Mouse (Mus musculus): ENCODE measurements around the gene Lrrc58.

Lrrc58 gene

DNA sequence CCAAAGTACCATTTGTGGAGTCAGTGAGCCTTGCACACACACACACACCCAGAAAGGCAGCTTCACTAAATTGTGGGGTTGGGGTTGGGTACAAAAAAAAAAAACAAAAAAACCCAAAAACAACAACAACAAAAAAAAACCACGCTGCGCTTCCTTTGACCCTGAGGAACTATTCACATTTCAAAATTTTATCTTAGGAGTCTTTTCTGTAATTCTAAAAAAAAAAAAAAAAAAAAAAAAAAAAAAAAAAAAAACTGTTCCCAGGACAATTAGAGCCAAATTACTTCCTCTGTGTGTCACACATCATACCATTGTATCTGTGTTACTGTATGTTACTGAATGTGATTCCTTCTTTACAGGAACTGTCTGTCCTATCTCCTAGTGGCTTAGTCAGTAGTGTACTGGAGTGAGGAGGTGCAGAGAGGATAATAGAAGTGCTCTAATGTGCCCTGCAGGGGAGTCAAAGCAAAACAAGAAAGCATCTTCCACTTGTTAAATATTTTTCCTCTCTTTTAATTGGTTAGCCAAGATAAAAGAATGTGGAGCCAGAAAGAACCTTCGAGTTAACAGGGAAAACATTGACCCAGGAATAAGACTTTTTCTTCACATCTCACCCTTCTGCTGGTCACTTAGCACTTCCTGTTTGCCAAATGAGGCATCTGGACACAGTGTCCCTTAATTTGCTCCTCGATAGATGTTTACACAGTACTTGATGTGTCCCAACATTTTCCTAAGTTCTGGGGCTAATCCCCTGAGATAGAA, 1.5 kb downstream of the Lrrc58 start:
- CTCF ChIA-PET: interaction anchor here (0.6 kb wide), 1 partner anchor 46 kb away, joined by 4 read pairs; no protein-coding TSS in a partner anchor

- CTCF ChIA-PET: no interaction called here
Observed at GRCm38 (mm10) chr16:37871112-37871715, 3.0 kb downstream of the Lrrc58 start.

- CTCF ChIA-PET: no interaction called here
Observed at GRCm38 (mm10) chr16:37874501-37875235, 6.5 kb downstream of the Lrrc58 start.

DNA sequence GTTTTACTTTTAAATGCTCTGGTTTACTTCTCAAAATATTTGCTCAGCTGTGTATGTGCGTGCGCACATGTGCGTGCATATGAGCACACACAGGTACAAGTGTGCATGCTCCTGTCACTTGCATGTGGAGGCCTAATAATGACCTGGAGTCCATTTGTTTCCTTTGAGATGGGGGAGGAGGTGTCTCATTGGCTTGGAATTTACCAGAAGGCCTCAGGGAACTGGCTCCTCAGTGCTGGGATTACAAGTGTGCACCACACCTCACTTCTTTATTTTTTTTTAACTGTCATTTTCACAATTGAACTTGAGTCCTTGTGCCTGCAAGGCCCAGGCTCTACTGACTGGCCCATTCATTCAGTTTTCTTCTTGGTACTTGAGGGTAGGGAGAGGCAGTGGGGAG, 9.2 kb downstream of the Lrrc58 start:
- CTCF ChIA-PET: no interaction called here

GRCm38 (mm10) chr16:37878951-37879505, 10.8 kb downstream of the Lrrc58 start:
- CTCF ChIA-PET: no interaction called here

GRCm38 (mm10) chr16:37879750-37880419, 11.7 kb downstream of the Lrrc58 start:
- CTCF ChIA-PET: no interaction called here

GRCm38 (mm10) chr16:37881168-37881567, 13.0 kb downstream of the Lrrc58 start:
- CTCF ChIA-PET: no interaction called here

GRCm38 (mm10) chr16:37888986-37889385, 20.8 kb downstream of the Lrrc58 start:
- CTCF ChIA-PET: no interaction called here

- CTCF ChIA-PET: no interaction called here
Observed at GRCm38 (mm10) chr16:37892667-37893066, 24.5 kb downstream of the Lrrc58 start.

- CTCF ChIA-PET: no interaction called here
Observed at GRCm38 (mm10) chr16:37893381-37893780, 25.2 kb downstream of the Lrrc58 start.

- CTCF ChIA-PET: no interaction called here
Observed at GRCm38 (mm10) chr16:37893942-37894341, 25.8 kb downstream of the Lrrc58 start.

GRCm38 (mm10) chr16:37898790-37899189, 30.6 kb downstream of the Lrrc58 start:
- CTCF ChIA-PET: no interaction called here

GRCm38 (mm10) chr16:37899357-37899756, 31.2 kb downstream of the Lrrc58 start:
- CTCF ChIA-PET: no interaction called here

DNA sequence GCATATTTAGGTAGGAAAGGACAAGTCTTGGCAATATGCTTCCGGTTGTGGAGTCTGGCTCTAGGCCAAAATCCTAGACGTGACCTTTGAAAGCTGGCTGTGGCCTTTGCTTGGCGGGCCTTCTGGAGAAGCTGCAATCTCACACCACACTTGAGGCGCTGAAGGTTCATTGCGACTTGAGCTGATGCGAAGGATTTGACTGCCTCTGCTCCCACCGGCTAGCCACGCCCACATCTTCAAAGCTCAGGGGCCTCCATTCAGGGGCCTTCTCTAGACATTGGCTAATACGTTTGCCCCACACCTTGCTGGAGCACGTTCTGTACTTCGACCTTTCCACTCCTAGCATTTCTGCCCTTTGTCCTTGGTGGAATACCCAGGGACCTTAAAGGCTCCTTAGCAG, 33.1 kb downstream of the Lrrc58 start:
- CTCF ChIA-PET: no interaction called here

DNA sequence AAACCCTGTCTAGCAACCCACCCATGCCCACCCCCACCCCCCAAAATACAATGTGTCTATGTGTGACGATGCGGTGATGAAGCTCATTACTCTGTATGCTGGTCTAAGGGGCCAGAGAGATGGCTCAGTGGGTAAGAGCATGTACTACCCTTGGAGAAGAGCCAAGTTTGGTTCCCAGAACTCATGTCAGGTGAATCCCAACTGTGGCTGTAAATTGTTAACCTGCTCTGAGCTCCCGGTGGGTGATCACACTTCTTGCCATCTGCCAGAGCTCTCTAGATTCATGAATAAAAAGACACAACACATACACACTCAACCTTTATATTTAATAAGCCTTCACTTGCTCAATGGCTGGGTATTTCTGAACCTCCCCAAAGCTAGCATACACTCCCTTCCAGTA, 38.3 kb downstream of the Lrrc58 start:
- CTCF ChIA-PET: interaction anchor here (0.6 kb wide), 1 partner anchor 95 kb away, joined by 7 read pairs; no protein-coding TSS in a partner anchor

DNA sequence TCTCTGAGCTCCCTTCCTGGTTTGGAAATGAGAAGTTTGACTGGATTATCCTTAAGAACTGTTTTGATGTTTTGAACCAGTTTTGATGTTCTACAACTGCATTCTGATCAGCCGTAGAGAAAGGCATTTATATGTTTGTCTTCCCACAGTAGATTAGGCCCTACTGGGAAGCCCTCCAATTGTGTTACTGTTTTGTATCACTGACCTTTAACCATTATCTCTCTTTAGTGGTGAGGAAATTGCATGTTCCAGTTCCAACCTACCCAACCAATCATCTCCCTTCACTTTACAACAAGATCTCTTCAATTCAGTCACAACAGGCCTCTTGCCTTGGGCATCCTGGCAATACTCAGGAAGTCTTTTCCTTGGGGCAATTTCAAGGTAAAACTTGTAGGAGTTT, 42.9 kb downstream of the Lrrc58 start:
- CTCF ChIA-PET: no interaction called here

DNA sequence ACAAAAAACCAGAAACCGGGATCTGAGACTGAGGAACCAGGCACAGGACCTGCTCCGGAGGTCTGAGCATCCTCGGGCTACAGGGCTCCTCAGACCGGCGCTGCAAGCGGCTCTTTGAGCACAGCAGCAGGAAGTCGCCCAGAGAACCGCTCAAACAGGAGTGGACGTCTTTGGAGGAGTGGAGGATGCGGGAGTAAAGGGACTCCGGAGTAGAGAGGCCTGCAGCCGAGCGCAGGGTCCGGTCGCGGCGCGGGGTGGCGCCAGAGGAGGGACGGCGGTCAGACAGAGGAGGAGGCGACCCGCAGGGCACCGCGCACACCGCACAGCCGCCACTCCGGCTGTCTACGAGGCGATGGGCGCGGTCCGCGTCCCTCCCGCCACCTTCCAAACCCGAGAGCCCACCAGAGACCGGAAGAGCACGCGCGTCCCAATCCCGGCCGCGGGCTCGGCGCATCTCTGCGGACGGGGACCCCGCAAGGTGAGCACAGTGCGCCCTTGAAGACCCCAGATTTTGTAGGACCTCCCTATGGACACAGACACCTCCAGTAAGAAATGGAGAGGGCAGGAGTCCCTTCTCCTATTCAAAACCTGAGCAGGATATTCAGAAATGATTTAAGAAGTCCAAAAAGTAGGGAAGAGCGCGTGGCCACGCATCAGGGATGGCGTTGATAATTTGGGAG, 48.1 kb downstream of the Lrrc58 start, which contains the start of gene Gpr156:
TSS of gene Gpr156 (plus strand) at position 359 of the 680 bp plus-strand sequence.
- CTCF ChIA-PET: interaction anchor here (1.0 kb wide), 1 partner anchor 47 kb away, joined by 4 read pairs; no protein-coding TSS in a partner anchor

GRCm38 (mm10) chr16:37916818-37917201, 48.6 kb downstream of the Lrrc58 start:
- CTCF ChIA-PET: no interaction called here

DNA sequence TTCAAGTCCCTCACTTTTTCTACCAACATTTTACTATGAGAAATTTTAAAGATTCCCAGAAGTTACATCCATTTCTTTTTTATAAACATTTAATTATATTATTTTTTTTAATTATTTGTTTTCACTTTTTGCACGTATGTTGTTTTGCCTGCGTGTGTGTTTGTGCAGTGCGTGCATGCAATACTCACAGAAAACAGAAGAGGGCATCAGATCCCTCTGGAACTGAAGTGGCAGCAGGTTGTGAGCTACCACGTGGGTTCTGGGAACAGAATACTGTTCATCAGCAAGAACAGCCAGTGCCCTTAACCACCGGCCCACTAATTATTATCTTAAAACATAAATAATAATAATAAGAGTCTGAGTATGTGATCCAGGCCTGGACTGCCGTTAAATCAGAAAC, 50.8 kb downstream of the Lrrc58 start:
- CTCF ChIA-PET: no interaction called here

DNA sequence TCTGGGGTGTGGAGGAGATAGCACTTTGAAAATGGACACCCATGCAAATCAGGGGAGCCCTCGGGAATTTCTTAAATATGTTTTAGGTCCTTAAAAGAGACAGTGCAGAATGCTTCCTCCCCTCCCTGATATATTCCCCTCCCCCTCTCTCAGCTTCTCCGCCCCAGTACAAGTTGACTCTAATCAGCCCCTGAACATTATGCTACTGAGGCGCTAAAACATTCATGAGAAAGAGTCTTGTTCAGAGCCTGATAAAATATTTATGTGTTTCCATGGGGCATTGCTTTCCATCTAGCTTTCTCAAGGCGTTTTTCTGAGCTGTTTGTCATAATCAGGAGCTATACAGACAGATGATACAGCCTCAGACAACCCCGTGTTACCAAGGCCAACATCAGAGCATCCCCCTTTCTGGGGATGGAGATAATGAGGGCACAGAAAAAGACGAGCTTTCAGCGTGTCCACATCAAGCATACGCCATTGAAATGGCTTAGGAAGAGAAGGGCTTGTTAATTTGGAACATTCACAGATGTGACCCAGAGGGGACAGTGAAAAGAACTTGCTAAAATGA, 52.7 kb downstream of the Lrrc58 start:
- CTCF ChIA-PET: no interaction called here

DNA sequence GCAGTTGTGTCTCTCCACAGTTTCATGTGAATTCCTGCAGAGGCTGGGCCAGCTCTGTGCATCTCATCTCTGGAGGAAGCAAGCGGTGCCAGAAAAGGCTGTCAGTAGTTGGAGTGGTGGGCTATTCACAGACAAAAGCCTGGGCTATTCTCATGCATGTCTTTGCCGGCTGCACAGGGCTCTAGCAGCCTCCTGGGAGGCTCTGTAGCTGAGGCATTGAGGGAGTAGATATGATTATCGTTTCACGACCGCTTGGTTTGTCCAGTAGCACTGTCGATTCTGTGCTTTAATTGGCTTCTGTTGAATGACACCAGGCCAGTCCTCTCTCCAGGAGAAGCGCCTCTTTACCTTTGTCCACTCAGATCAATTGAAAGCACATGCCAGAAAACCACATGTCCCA, 57.9 kb downstream of the Lrrc58 start:
- CTCF ChIA-PET: no interaction called here
